In genomic region chr2:128396008-128396346, GRCm38 (mm10) we compare ENCODE assay signal across 8 mouse cellular contexts.
DNase-seq lines count a peak whose midpoint lies in the region; ATAC-seq and TF ChIP-seq lines count a peak whose summit lies in the region.

No protein-coding gene starts in this region.

- no peak overlapping the region for H3K4me2 ChIP-seq in forebrain, embryonic 11.5 days (ENCODE audit: low read depth, low read length, severe bottlenecking)
- no peak overlapping the region for H3K4me2 ChIP-seq in heart, postnatal 0 days (ENCODE audit: low read depth, low read length)
- H3K4me2 ChIP-seq in liver, embryonic 14.5 days (ENCODE audit: low read depth), result no peak overlapping the region
- no peak overlapping the region for H3K4me2 ChIP-seq in neural tube, embryonic 12.5 days (replicated peaks)
- H3K4me2 ChIP-seq in stomach, postnatal 0 days (replicated peaks; ENCODE audit: low read depth), result no peak overlapping the region

- no peaks in the 10 kb centered on the region for H3K9me3 ChIP-seq in forebrain, embryonic 11.5 days (ENCODE audit: control insufficient read depth, low read length)
- H3K9me3 ChIP-seq in heart, postnatal 0 days (replicated peaks; ENCODE audit: control insufficient read depth, low read length), result no peaks in the 10 kb centered on the region
- H3K9me3 ChIP-seq in liver, embryonic 14.5 days (ENCODE audit: control insufficient read depth, low read length), result no peaks in the 10 kb centered on the region
- no peaks in the 10 kb centered on the region for H3K9me3 ChIP-seq in neural tube, embryonic 12.5 days
- no peaks in the 10 kb centered on the region for H3K9me3 ChIP-seq in stomach, postnatal 0 days (ENCODE audit: control insufficient read depth, low read length)

- 7% methylated on average over 9 of the region's 9 CpGs for whole genome bisulfite sequencing in forebrain, embryonic 11.5 days
- WGBS in heart, postnatal 0 days, result 3% methylated on average over 9 of the region's 9 CpGs
- 1% methylated on average over 9 of the region's 9 CpGs for WGBS in liver, embryonic 14.5 days (ENCODE audit: insufficient replicate concordance)
- WGBS in neural tube, embryonic 12.5 days, result 4% methylated on average over 9 of the region's 9 CpGs
- WGBS in stomach, postnatal 0 days, result 2% methylated on average over 9 of the region's 9 CpGs

- no peak overlapping the region for H3K4me3 ChIP-seq in forebrain, embryonic 11.5 days (ENCODE audit: low read depth, low read length)
- no peak overlapping the region for H3K4me3 ChIP-seq in heart, postnatal 0 days (ENCODE audit: low read depth, low read length)
- H3K4me3 ChIP-seq in liver, embryonic 14.5 days (ENCODE audit: insufficient read depth in 1 of 2, low read depth in 2 of 2, low read length in 2 of 2), result no peak overlapping the region
- H3K4me3 ChIP-seq in neural tube, embryonic 12.5 days, result no peak overlapping the region
- no peak overlapping the region for H3K4me3 ChIP-seq in stomach, postnatal 0 days (ENCODE audit: low read depth, low read length)

- no peaks in the 10 kb centered on the region for H3K36me3 ChIP-seq in forebrain, embryonic 11.5 days (ENCODE audit: control insufficient read depth, insufficient read depth, low read length)
- no peaks in the 10 kb centered on the region for H3K36me3 ChIP-seq in heart, postnatal 0 days (replicated peaks; ENCODE audit: control insufficient read depth, insufficient read depth, low read length)
- no peaks in the 10 kb centered on the region for H3K36me3 ChIP-seq in liver, embryonic 14.5 days (replicated peaks; ENCODE audit: control insufficient read depth, insufficient read depth, low read depth)
- H3K36me3 ChIP-seq in neural tube, embryonic 12.5 days, result no peaks in the 10 kb centered on the region
- no peaks in the 10 kb centered on the region for H3K36me3 ChIP-seq in stomach, postnatal 0 days (ENCODE audit: control insufficient read depth, insufficient read depth, low read length)

- no peak for TF ChIP-seq EP300 in heart, postnatal 0 days (IDR thresholded peaks at IDR 0.05; ENCODE audit: low read depth)
- TF ChIP-seq EP300 in liver, embryonic 14.5 days (IDR thresholded peaks at IDR 0.05; ENCODE audit: low read depth), result no peak
- no peak for TF ChIP-seq EP300 in stomach, postnatal 0 days (optimal IDR thresholded peaks at IDR 0.05)

- no peak overlapping the region for H3K27ac ChIP-seq in forebrain, embryonic 11.5 days (ENCODE audit: low read depth, low read length)
- H3K27ac ChIP-seq in heart, postnatal 0 days (ENCODE audit: low read depth), result no peak overlapping the region
- H3K27ac ChIP-seq in liver, embryonic 14.5 days, result no peak overlapping the region
- H3K27ac ChIP-seq in neural tube, embryonic 12.5 days, result no peak overlapping the region
- H3K27ac ChIP-seq in stomach, postnatal 0 days (replicated peaks), result no peak overlapping the region

- H3K9ac ChIP-seq in forebrain, embryonic 11.5 days (ENCODE audit: low read length), result no peak overlapping the region
- H3K9ac ChIP-seq in heart, postnatal 0 days (replicated peaks; ENCODE audit: low read depth, low read length), result no peak overlapping the region
- no peak overlapping the region for H3K9ac ChIP-seq in liver, embryonic 14.5 days (replicated peaks)
- H3K9ac ChIP-seq in neural tube, embryonic 12.5 days, result no peak overlapping the region
- H3K9ac ChIP-seq in stomach, postnatal 0 days (ENCODE audit: low read length), result no peak overlapping the region

- DNase-seq in CD8-positive naive resting alpha-beta T cell, adult 2 months (ENCODE audit: low read depth in 2 of 2, low spot score in 2 of 2), result peak; percentile 92 to 95
- peak; percentile 81 for DNase-seq in c-Kit-positive CD71-negative TER-119-negative erythroid progenitor cells, embryonic 14.5 days (ENCODE audit: low read depth)
- peak; percentile 94 for DNase-seq in forebrain, embryonic 11.5 days (ENCODE audit: low spot score)
- peak; percentile 85 for DNase-seq in heart, postnatal 0 days (ENCODE audit: low spot score)
- DNase-seq in kidney, postnatal 36 days, result peak; percentile 93 to 97
- DNase-seq in liver, embryonic 14.5 days (ENCODE audit: low read depth in 3 of 3, low spot score in 3 of 3), result peak; percentile 30 to 55 (median 36)
- peak; percentile 92 for DNase-seq in stomach, postnatal 0 days (ENCODE audit: low spot score)

- ATAC-seq in forebrain, embryonic 11.5 days (replicated peaks; ENCODE audit: low FRiP score), result peak; percentile 86
- ATAC-seq in heart, postnatal 0 days (ENCODE audit: insufficient read depth, low read depth), result peak; percentile 85
- ATAC-seq in liver, embryonic 14.5 days (ENCODE audit: insufficient read depth), result 0 out of 2 replicates have a peak, but pooled peaks have one; percentile 39
- peak; percentile 79 for ATAC-seq in neural tube, embryonic 12.5 days (ENCODE audit: low FRiP score, low read depth)
- peak; percentile 85 for ATAC-seq in stomach, postnatal 0 days (ENCODE audit: low FRiP score, low TSS enrichment)

- H3K27me3 ChIP-seq in forebrain, embryonic 11.5 days (ENCODE audit: control insufficient read depth, insufficient read depth, low read length), result no peaks in the 10 kb centered on the region
- H3K27me3 ChIP-seq in heart, postnatal 0 days (ENCODE audit: control insufficient read depth, insufficient read depth, low read length), result 0 out of 2 replicates have a peak, but pooled peaks cover 4% of the 10 kb centered on the region
- H3K27me3 ChIP-seq in liver, embryonic 14.5 days (ENCODE audit: control insufficient read depth, insufficient read depth, low read length), result peaks cover 7% of the 10 kb centered on the region
- H3K27me3 ChIP-seq in neural tube, embryonic 12.5 days (replicated peaks), result peaks cover 5% of the 10 kb centered on the region
- no peaks in the 10 kb centered on the region for H3K27me3 ChIP-seq in stomach, postnatal 0 days (ENCODE audit: control insufficient read depth, insufficient read depth, low read length)

- H3K4me1 ChIP-seq in forebrain, embryonic 11.5 days (replicated peaks; ENCODE audit: control insufficient read depth, insufficient read depth, low read length), result peaks cover 9% of the 10 kb centered on the region; the same call in 1 of the 2 replicates
- H3K4me1 ChIP-seq in heart, postnatal 0 days (ENCODE audit: control insufficient read depth, insufficient read depth), result peaks cover 23% of the 10 kb centered on the region
- H3K4me1 ChIP-seq in liver, embryonic 14.5 days (replicated peaks; ENCODE audit: control insufficient read depth in 2 of 2, insufficient read depth in 2 of 2, low read length in 1 of 2), result peaks cover 0 to 6% of the 10 kb centered on the region in 2 experiments; a peak in 2 of 4 replicates
- H3K4me1 ChIP-seq in neural tube, embryonic 12.5 days, result peaks cover 10% of the 10 kb centered on the region
- no peaks in the 10 kb centered on the region for H3K4me1 ChIP-seq in stomach, postnatal 0 days (replicated peaks; ENCODE audit: control insufficient read depth, insufficient read depth)

- peak; percentile 95 for TF ChIP-seq CTCF in heart, postnatal 0 days (IDR thresholded peaks at IDR 0.05; ENCODE audit: low read depth)
- TF ChIP-seq CTCF in liver, embryonic 14.5 days (IDR thresholded peaks at IDR 0.05; ENCODE audit: low read depth), result peak; percentile 92
- peak; percentile 95 for TF ChIP-seq CTCF in stomach, postnatal 0 days (IDR thresholded peaks at IDR 0.05; ENCODE audit: low read depth)

Comparison
In these comparisons a context has a peak if more than half of its experiments do, and no peak if none do; other contexts are left out.
1. DNase-seq: peak in every context shown above with its lines; median percentile 95 in kidney, postnatal 36 days; 94 in forebrain, embryonic 11.5 days; 94 in CD8-positive naive resting alpha-beta T cell, adult 2 months; 92 in stomach, postnatal 0 days; 85 in heart, postnatal 0 days; 81 in c-Kit-positive CD71-negative TER-119-negative erythroid progenitor cells, embryonic 14.5 days; 36 in liver, embryonic 14.5 days.